Mouse (Mus musculus) stomach, embryonic 15.5 days (tissue): ENCODE measurements at regions not wholly inside any gene's neighbourhood (a gene's known extent, or its start where the extent isn't known, plus 50 kb on each side); places are given as distances from the start of the nearest gene placed in this dataset.
A peak's percentile ranks its signal among the peaks of the same experiment; 100 is the strongest.

Source experiments
- ATAC-seq: fragments of 200-750 bp; cut with Nextera tagmentation; 2 replicates; pipeline ENCODE4 v1.8.0; 2017; ENCODE audit warnings: low read depth, moderate number of reproducible peaks, moderate TSS enrichment; ENCODE audit not compliant: insufficient read depth, low FRiP score
- H3K27ac ChIP-seq: fragments of 300-500 bp; sonication (generic); 2 replicates; pipeline ENCODE4 v1.5.1; 2015; ENCODE audit warnings: mild to moderate bottlenecking, inconsistent platforms
- H3K27me3 ChIP-seq: fragments of 300-500 bp; sonication (generic); replicated peaks from 2 replicates; pipeline ENCODE4 v1.6.1; 2015; ENCODE audit warnings: inconsistent platforms
- H3K36me3 ChIP-seq: fragments of 300-500 bp; sonication (generic); 2 replicates; pipeline ENCODE4 v1.6.1; 2015; ENCODE audit warnings: inconsistent platforms
- H3K4me1 ChIP-seq: fragments of 300-500 bp; sonication (generic); 2 replicates; pipeline ENCODE4 v1.6.1; 2015; ENCODE audit warnings: inconsistent platforms
- H3K4me2 ChIP-seq: fragments of 300-500 bp; sonication (generic); 2 replicates; pipeline ENCODE4 v1.6.1; 2015; ENCODE audit warnings: mild to moderate bottlenecking, inconsistent platforms
- H3K4me3 ChIP-seq: fragments of 300-500 bp; sonication (generic); replicated peaks from 2 replicates; pipeline ENCODE4 v1.5.1; 2015; ENCODE audit warnings: inconsistent platforms
- H3K9ac ChIP-seq: fragments of 300-500 bp; sonication (generic); 2 replicates; pipeline ENCODE4 v1.6.1; 2015; ENCODE audit warnings: inconsistent platforms
- H3K9me3 ChIP-seq: fragments of 300-500 bp; sonication (generic); 2 replicates; pipeline ENCODE4 v1.6.1; 2016; ENCODE audit warnings: inconsistent platforms
- WGBS: fragments of 180-500 bp; shearing (Covaris S2); methylation state at CpG from one replicate; pipeline ENCODE4 v1.1.7; 2015; 5-methylcytosine and 5-hydroxymethylcytosine counted together

GRCm38 (mm10) chr6:139391307-139391706, 110.5 kb downstream of the Rergl start:
- Histone ChIP-seq H3K36me3 (no peaks in the 10 kb centered on the region), H3K9ac (no peak overlapping the region), H3K4me2 (no peak overlapping the region), H3K9me3 (no peaks in the 10 kb centered on the region), H3K4me3 (no peak overlapping the region), H3K4me1 (no peaks in the 10 kb centered on the region), H3K27me3 (no peaks in the 10 kb centered on the region), H3K27ac (no peak overlapping the region)
- WGBS: 6% methylated on average over 13 of the region's 13 CpGs
- no peak for ATAC-seq

GRCm38 (mm10) chr6:139350939-139351338, 150.8 kb downstream of the Rergl start:
- H3K9ac ChIP-seq: no peak overlapping the region
- ATAC-seq: no peak
- H3K4me1 ChIP-seq: no peaks in the 10 kb centered on the region
- H3K4me3 ChIP-seq: no peak overlapping the region
- 78% methylated on average over 2 of the region's 2 CpGs for WGBS
- H3K27me3 ChIP-seq: no peaks in the 10 kb centered on the region
- H3K4me2 ChIP-seq: no peak overlapping the region
- H3K36me3 ChIP-seq: no peaks in the 10 kb centered on the region
- no peak overlapping the region for H3K27ac ChIP-seq
- no peaks in the 10 kb centered on the region for H3K9me3 ChIP-seq

GRCm38 (mm10) chr6:139325226-139325625, 176.6 kb downstream of the Rergl start:
- ATAC-seq: no peak
- no peaks in the 10 kb centered on the region for H3K9me3 ChIP-seq
- no peak overlapping the region for H3K4me2 ChIP-seq
- WGBS: 81% methylated on average over 7 of the region's 7 CpGs
- no peaks in the 10 kb centered on the region for H3K36me3 ChIP-seq
- no peak overlapping the region for H3K27ac ChIP-seq
- no peak overlapping the region for H3K4me3 ChIP-seq
- H3K27me3 ChIP-seq: no peaks in the 10 kb centered on the region
- no peak overlapping the region for H3K9ac ChIP-seq
- no peaks in the 10 kb centered on the region for H3K4me1 ChIP-seq

- 70% methylated on average over 5 of the region's 5 CpGs for WGBS
- no peaks in the 10 kb centered on the region for H3K9me3 ChIP-seq
- no peak overlapping the region for H3K4me2 ChIP-seq
- H3K9ac ChIP-seq: no peak overlapping the region
- H3K4me3 ChIP-seq: no peak overlapping the region
- H3K27me3 ChIP-seq: no peaks in the 10 kb centered on the region
- no peaks in the 10 kb centered on the region for H3K4me1 ChIP-seq
- H3K27ac ChIP-seq: no peak overlapping the region
- ATAC-seq: no peak
- H3K36me3 ChIP-seq: no peaks in the 10 kb centered on the region
Observed at GRCm38 (mm10) chr6:139307651-139308050, 194.1 kb downstream of the Rergl start.

GRCm38 (mm10) chr6:139304306-139304705, 197.5 kb downstream of the Rergl start:
- H3K4me1 ChIP-seq: no peaks in the 10 kb centered on the region
- 83% methylated on average over 2 of the region's 2 CpGs for WGBS
- ATAC-seq: no peak
- no peaks in the 10 kb centered on the region for H3K36me3 ChIP-seq
- no peak overlapping the region for H3K4me3 ChIP-seq
- H3K27me3 ChIP-seq: no peaks in the 10 kb centered on the region
- no peaks in the 10 kb centered on the region for H3K9me3 ChIP-seq
- H3K4me2 ChIP-seq: no peak overlapping the region
- H3K9ac ChIP-seq: no peak overlapping the region
- H3K27ac ChIP-seq: no peak overlapping the region

- H3K27ac ChIP-seq: no peak overlapping the region
- H3K27me3 ChIP-seq: no peaks in the 10 kb centered on the region
- H3K4me3 ChIP-seq: no peak overlapping the region
- H3K9me3 ChIP-seq: no peaks in the 10 kb centered on the region
- H3K4me2 ChIP-seq: no peak overlapping the region
- WGBS: 50% methylated on average over 2 of the region's 2 CpGs
- H3K36me3 ChIP-seq: no peaks in the 10 kb centered on the region
- ATAC-seq: no peak
- H3K9ac ChIP-seq: no peak overlapping the region
- no peaks in the 10 kb centered on the region for H3K4me1 ChIP-seq
Observed at GRCm38 (mm10) chr6:139295701-139296100, 206.1 kb downstream of the Rergl start.

- Histone ChIP-seq H3K9ac (no peak overlapping the region), H3K4me2 (no peak overlapping the region), H3K4me3 (no peak overlapping the region), H3K36me3 (no peaks in the 10 kb centered on the region), H3K27me3 (no peaks in the 10 kb centered on the region), H3K9me3 (no peaks in the 10 kb centered on the region), H3K4me1 (no peaks in the 10 kb centered on the region), H3K27ac (no peak overlapping the region)
- 88% methylated on average over 4 of the region's 4 CpGs for WGBS
- no peak for ATAC-seq
Observed at GRCm38 (mm10) chr6:139279093-139279492, 222.7 kb downstream of the Rergl start.

GRCm38 (mm10) chr6:139275512-139275911, 226.3 kb downstream of the Rergl start:
- Histone ChIP-seq H3K4me1 (no peaks in the 10 kb centered on the region), H3K4me3 (no peak overlapping the region), H3K9ac (no peak overlapping the region), H3K9me3 (no peaks in the 10 kb centered on the region), H3K36me3 (no peaks in the 10 kb centered on the region), H3K27ac (no peak overlapping the region), H3K27me3 (no peaks in the 10 kb centered on the region), H3K4me2 (no peak overlapping the region)
- no peak for ATAC-seq
- 67% methylated on average over 3 of the region's 3 CpGs for WGBS

GRCm38 (mm10) chr6:139253704-139254103, 248.1 kb downstream of the Rergl start:
- Histone ChIP-seq H3K27me3 (no peaks in the 10 kb centered on the region), H3K4me2 (no peak overlapping the region), H3K4me1 (no peaks in the 10 kb centered on the region), H3K4me3 (no peak overlapping the region), H3K36me3 (no peaks in the 10 kb centered on the region), H3K9me3 (no peaks in the 10 kb centered on the region), H3K27ac (no peak overlapping the region), H3K9ac (no peak overlapping the region)
- no peak for ATAC-seq
- 91% methylated on average over 4 of the region's 4 CpGs for WGBS

- Histone ChIP-seq H3K27ac (no peak overlapping the region), H3K4me2 (no peak overlapping the region), H3K4me3 (no peak overlapping the region), H3K9ac (no peak overlapping the region), H3K4me1 (no peaks in the 10 kb centered on the region), H3K36me3 (no peaks in the 10 kb centered on the region), H3K9me3 (no peaks in the 10 kb centered on the region), H3K27me3 (no peaks in the 10 kb centered on the region)
- WGBS: 33% methylated on average over 11 of the region's 11 CpGs
- peak; percentile 60; the same call in 1 of the 2 replicates for ATAC-seq
Observed at GRCm38 (mm10) chr6:139248920-139249547, 252.7 kb downstream of the Rergl start.

GRCm38 (mm10) chr6:139226127-139226526, 275.6 kb downstream of the Rergl start:
- H3K4me1 ChIP-seq: no peaks in the 10 kb centered on the region
- no peaks in the 10 kb centered on the region for H3K9me3 ChIP-seq
- no peaks in the 10 kb centered on the region for H3K36me3 ChIP-seq
- no peak overlapping the region for H3K9ac ChIP-seq
- no peak for ATAC-seq
- 87% methylated on average over 1 of the region's 1 CpGs for WGBS
- H3K4me3 ChIP-seq: no peak overlapping the region
- no peaks in the 10 kb centered on the region for H3K27me3 ChIP-seq
- no peak overlapping the region for H3K27ac ChIP-seq
- no peak overlapping the region for H3K4me2 ChIP-seq

GRCm38 (mm10) chr6:139214488-139214887, 287.3 kb downstream of the Rergl start:
- H3K4me1 ChIP-seq: no peaks in the 10 kb centered on the region
- H3K36me3 ChIP-seq: no peaks in the 10 kb centered on the region
- no peak overlapping the region for H3K9ac ChIP-seq
- H3K4me3 ChIP-seq: no peak overlapping the region
- H3K27ac ChIP-seq: no peak overlapping the region
- no peaks in the 10 kb centered on the region for H3K27me3 ChIP-seq
- H3K9me3 ChIP-seq: no peaks in the 10 kb centered on the region
- ATAC-seq: no peak
- WGBS: 64% methylated on average over 3 of the region's 3 CpGs
- no peak overlapping the region for H3K4me2 ChIP-seq

GRCm38 (mm10) chr6:139210256-139210655, 291.5 kb downstream of the Rergl start:
- Histone ChIP-seq H3K9ac (no peak overlapping the region), H3K4me2 (no peak overlapping the region), H3K4me3 (no peak overlapping the region), H3K36me3 (no peaks in the 10 kb centered on the region), H3K4me1 (no peaks in the 10 kb centered on the region), H3K27me3 (no peaks in the 10 kb centered on the region), H3K9me3 (no peaks in the 10 kb centered on the region), H3K27ac (no peak overlapping the region)
- no peak for ATAC-seq
- 66% methylated on average over 2 of the region's 2 CpGs for WGBS
